Mouse (Mus musculus) limb, embryonic 11.5 days (tissue): Measurements from ENCODE around the gene Abca3. TPM values are rescaled to one million over a fixed set of nuclear protein-coding genes. Genes with fewer than 3 reads are reported as not detected.
"Not testable (repeated sequence)": the region's sequence is repeated elsewhere in the genome, so short reads cannot be mapped to it uniquely, and the experiment has no call there.

Experiments
- ATAC-seq: fragments of 200-750 bp; cut with Nextera tagmentation; 2 replicates; pipeline ENCODE4 v1.8.0; 2017; ENCODE audit warnings: low read depth; ENCODE audit not compliant: insufficient number of reproducible peaks, low FRiP score, low TSS enrichment
- DNase-seq: peaks from one replicate; pipeline ENCODE4 v3.0.0-alpha.2; 2015; ENCODE audit warnings: low spot score
- H3K27ac ChIP-seq: fragments of 300-500 bp; sonication (generic); replicated peaks from 2 replicates; pipeline ENCODE4 v1.5.1; 2014; ENCODE audit warnings: low read depth, mild to moderate bottlenecking, low read length
- H3K27me3 ChIP-seq: fragments of 300-500 bp; sonication (generic); 2 replicates; pipeline ENCODE4 v1.6.1; 2014; ENCODE audit warnings: mild to moderate bottlenecking, low read length, mixed read lengths; ENCODE audit not compliant: control insufficient read depth, insufficient read depth
- H3K36me3 ChIP-seq: fragments of 300-500 bp; sonication (generic); 2 replicates; pipeline ENCODE4 v1.6.1; 2014; ENCODE audit warnings: mild to moderate bottlenecking, low read length, moderate library complexity, mixed read lengths; ENCODE audit not compliant: control insufficient read depth, insufficient read depth
- H3K4me1 ChIP-seq: fragments of 300-500 bp; sonication (generic); 2 replicates; pipeline ENCODE4 v1.6.1; 2014; ENCODE audit warnings: low read length, mixed read lengths; ENCODE audit not compliant: control insufficient read depth, insufficient read depth
- H3K4me2 ChIP-seq: fragments of 300-500 bp; sonication (generic); 2 replicates; pipeline ENCODE4 v1.6.1; 2014; ENCODE audit warnings: low read depth, mild to moderate bottlenecking, moderate library complexity; ENCODE audit not compliant: severe bottlenecking
- H3K4me3 ChIP-seq: fragments of 300-500 bp; sonication (generic); 2 replicates; pipeline ENCODE4 v1.5.1; 2014; ENCODE audit warnings: low read depth, low read length
- H3K9ac ChIP-seq: fragments of 300-500 bp; sonication (generic); 2 replicates; pipeline ENCODE4 v1.6.1; 2014; ENCODE audit warnings: mild to moderate bottlenecking, low read length
- H3K9me3 ChIP-seq: fragments of 300-500 bp; sonication (generic); 2 replicates; pipeline ENCODE4 v1.6.1; 2016; ENCODE audit warnings: low read length; ENCODE audit not compliant: control insufficient read depth
- WGBS: fragments of 180-500 bp; shearing (Covaris S2); extraction: QIAGEN DNeasy Blood & Tissue Kit; methylation state at CpG from one replicate; pipeline ENCODE4 v1.1.7; 2014; 5-methylcytosine and 5-hydroxymethylcytosine counted together
- microRNA-seq: library from miRNA; unstranded; fragments of <30 nt; microRNA quantifications from one replicate; pipeline ENCODE4, GENCODE M21; 2016
- polyA plus RNA-seq: library from polyadenylated mRNA; unstranded; fragments of >200 nt; fragmentation: Nextera tagmentation; extraction: Ambion mirVana; gene quantifications from 2 replicates; pipeline ENCODE4 v1.2.1, GENCODE M21; 2014

Gene Abca3
- polyA plus RNA-seq, 1 experiment from 2014 or later, result 3.0 TPM

DNA sequence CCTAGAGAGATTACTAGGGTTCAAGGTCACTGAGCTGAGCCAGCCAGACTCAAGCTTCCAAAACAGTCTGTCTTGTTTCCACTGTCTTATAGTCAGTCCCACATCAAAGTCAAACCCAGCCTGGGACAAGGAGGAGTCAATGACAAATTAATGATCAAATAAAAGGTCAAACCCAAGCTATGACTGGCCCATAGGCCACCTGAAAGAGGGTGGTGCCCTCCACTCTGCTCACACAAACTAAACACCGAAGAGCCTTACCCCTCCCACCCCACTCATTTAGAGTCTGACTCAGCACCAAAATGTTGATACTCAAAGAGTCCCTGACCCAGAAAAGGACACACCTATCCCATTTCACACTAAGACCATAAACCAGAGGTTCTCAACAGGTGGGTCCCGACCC is 101.6 kb downstream of the Abca3 start:
- Histone ChIP-seq H3K4me1 (no peaks in the 10 kb centered on the region; the same call in 1 of the 2 replicates), H3K4me3 (no peak overlapping the region), H3K36me3 (peaks cover 8% of the 10 kb centered on the region; the same call in 1 of the 2 replicates), H3K9me3 (no peaks in the 10 kb centered on the region), H3K9ac (no peak overlapping the region), H3K27ac (no peak overlapping the region), H3K27me3 (no peaks in the 10 kb centered on the region), H3K4me2 (no peak overlapping the region)
- ATAC-seq (no peak), DNase-seq (no peak)
- WGBS, result 86% methylated on average over 2 of the region's 2 CpGs

DNA sequence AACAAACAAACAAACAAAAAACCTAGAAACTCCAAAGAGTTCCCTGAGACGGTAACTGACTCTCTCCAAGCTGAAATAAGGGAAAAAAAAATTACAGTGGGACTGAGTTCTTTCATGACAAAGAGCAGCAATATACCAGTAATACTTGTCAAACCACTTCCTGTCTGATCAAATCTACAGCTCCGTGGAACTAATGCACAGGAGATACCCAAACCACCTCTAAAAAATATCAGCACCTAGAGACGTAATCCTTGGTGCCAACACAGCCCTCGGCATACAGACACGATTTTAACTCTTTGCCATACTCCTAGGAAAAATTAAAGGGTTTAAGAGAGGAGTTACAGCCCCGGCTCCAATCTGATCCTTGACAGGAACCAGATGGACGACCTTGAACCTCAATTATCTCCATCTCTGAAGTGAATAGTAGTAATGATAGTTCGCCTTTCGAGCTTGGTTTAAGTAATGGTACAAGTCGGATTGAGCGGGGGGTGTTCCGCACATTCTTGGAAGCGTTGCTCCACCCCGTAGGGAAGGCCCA is 102.5 kb downstream of the Abca3 start:
- peak overlapping the region; percentile 87 for H3K9ac ChIP-seq
- ATAC-seq, result no peak
- H3K36me3 ChIP-seq, result peaks cover 4% of the 10 kb centered on the region; the same call in 1 of the 2 replicates
- H3K9me3 ChIP-seq, result no peaks in the 10 kb centered on the region
- peak overlapping the region; percentile 83 for H3K4me3 ChIP-seq
- peak overlapping the region; percentile 90 for H3K27ac ChIP-seq
- no peaks in the 10 kb centered on the region; the same call in 1 of the 2 replicates for H3K4me1 ChIP-seq
- WGBS, result 7% methylated on average over 14 of the region's 14 CpGs
- H3K27me3 ChIP-seq, result no peaks in the 10 kb centered on the region
- peak overlapping the region; percentile 81 for H3K4me2 ChIP-seq
- no peak for DNase-seq

DNA sequence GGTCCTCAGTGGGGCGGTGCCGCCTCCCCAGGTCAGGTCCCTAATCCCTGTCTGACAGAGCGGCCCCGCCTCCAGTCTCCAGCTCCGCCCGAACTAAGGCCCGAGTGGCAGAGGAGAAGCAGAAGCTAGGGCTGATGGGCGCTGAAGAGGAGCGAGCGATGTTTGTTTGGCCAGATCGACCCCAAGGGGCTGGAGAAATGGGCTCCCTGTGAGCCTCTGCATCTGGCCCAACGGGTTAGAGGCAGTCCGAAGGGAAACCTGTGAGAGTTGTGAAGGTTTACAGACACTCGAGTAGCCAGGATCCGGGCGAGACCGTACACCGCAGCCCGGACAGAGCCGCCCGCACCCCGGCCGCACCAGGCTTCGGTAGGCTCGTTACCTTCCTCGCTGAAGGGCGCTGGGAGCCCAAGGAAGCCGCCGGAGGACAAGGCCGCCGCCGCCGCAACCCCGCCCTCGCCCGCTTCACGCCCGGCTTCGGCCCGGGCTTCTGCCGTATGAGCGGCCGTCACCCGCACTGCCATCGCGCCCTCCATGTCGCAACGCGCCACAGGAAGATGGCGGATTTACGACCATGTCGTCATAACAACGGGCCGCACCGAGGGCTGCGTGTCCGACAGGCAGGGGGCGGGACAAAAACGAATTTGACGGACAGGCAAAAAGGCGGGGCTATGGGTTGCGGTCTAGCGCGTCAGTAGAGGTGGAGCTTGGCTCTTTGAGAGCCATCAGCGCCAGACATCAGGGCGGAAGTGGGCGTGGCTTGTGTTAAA is 103.2 kb downstream of the Abca3 start:
- peak; percentile 92 for ATAC-seq
- Histone ChIP-seq H3K27me3 (no peaks in the 10 kb centered on the region), H3K27ac (peak overlapping the region; percentile 90), H3K9ac (peak overlapping the region; percentile 87), H3K9me3 (no peaks in the 10 kb centered on the region), H3K36me3 (no peaks in the 10 kb centered on the region; the same call in 1 of the 2 replicates), H3K4me2 (peak overlapping the region; percentile 81), H3K4me3 (peak overlapping the region; percentile 83), H3K4me1 (no peaks in the 10 kb centered on the region; the same call in 1 of the 2 replicates)
- WGBS, result under 1% methylated on average over 66 of the region's 67 CpGs
- DNase-seq, result peak; percentile 100

DNA sequence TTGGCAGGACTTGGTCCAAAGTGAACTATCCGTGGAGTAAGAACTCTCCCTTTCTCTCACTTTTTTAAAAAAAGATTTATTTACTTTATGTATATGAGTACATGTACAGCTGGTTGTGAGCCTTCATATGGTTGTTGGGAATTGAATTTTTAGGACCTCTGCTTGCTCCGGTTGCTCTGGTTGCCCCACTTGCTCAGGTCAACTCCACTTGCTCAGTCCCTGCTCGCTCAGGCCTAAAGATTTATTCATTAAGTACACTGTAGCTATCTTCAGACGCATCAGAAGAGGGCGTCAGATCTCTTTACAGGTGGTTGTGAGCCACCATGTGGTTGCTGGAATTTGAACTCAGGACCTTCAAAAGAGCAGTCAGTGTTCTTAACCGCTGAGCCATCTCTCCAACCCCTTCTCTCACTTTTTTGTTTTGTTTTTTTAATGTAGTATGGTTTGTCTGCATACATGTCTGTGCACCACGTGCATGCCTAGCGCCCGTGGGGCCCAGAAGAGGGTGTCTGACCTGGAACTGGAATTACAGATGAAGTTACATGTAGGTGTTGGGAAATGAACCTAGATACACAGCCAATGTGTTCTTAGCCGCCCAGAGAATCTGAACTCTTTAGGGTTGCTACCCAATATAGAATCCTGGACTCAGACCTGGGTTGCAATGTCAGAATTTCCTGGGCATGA is 103.9 kb downstream of the Abca3 start:
- not testable (repeated sequence) for ATAC-seq, H3K27ac ChIP-seq
- 57% methylated on average over 10 of the region's 10 CpGs for WGBS

More for the DNA sequence above, 103.9 kb downstream of the Abca3 start:
- H3K4me2 ChIP-seq, DNase-seq, H3K36me3 ChIP-seq, H3K9me3 ChIP-seq, H3K4me1 ChIP-seq, H3K27me3 ChIP-seq, H3K9ac ChIP-seq: not testable (repeated sequence)
- peak overlapping the region; percentile 83; the same call in 1 of the 2 replicates for H3K4me3 ChIP-seq

Small RNA genes lying within 50 kb of the gene (microRNA-seq; reads per million reads assigned to microRNA genes)
- gene Gm24427, result not detected

Other genes with a start within 250 kb of the Abca3 start
- 35.5 and 36.5 TPM in 2 replicates for gene Pdpk1, start 201.0 kb upstream of the Abca3 start, polyA plus RNA-seq
- 32.6 and 37.8 TPM in 2 replicates for gene Amdhd2, start 188.2 kb upstream of the Abca3 start, polyA plus RNA-seq
- gene Atp6v0c, start 182.2 kb upstream of the Abca3 start, polyA plus RNA-seq, result 391 and 434 TPM in 2 replicates
- 5.0 and 5.2 TPM in 2 replicates for gene Tbc1d24, start 146.4 kb upstream of the Abca3 start, polyA plus RNA-seq
- gene Ntn3, start 142.4 kb upstream of the Abca3 start, polyA plus RNA-seq, result 9.2 and 9.5 TPM in 2 replicates
- 21.9 and 23.4 TPM in 2 replicates for gene Tedc2, start 131.1 kb upstream of the Abca3 start, polyA plus RNA-seq
- gene Ccnf, start 100.5 kb upstream of the Abca3 start, polyA plus RNA-seq, result 103 and 108 TPM in 2 replicates
- not detected in 2 replicates for gene Abca17, start 882 bp upstream of the Abca3 start, polyA plus RNA-seq
- 409 and 410 TPM in 2 replicates for gene Rnps1, start 62.6 kb downstream of the Abca3 start, polyA plus RNA-seq
- gene Eci1, start 74.7 kb downstream of the Abca3 start, polyA plus RNA-seq, result 90.0 and 91.7 TPM in 2 replicates
- 1.7 and 2.4 TPM in 2 replicates for gene Dnase1l2, start 91.2 kb downstream of the Abca3 start, polyA plus RNA-seq
- 23.9 and 26.3 TPM in 2 replicates for gene E4f1, start 118.4 kb downstream of the Abca3 start, polyA plus RNA-seq
- gene Pgp, start 118.4 kb downstream of the Abca3 start, polyA plus RNA-seq, result 64.1 and 67.3 TPM in 2 replicates
- 0.21 and 0.51 TPM in 2 replicates for gene Bricd5, start 121.9 kb downstream of the Abca3 start, polyA plus RNA-seq
- 30.3 and 36.2 TPM in 2 replicates for gene Mlst8, start 127.1 kb downstream of the Abca3 start, polyA plus RNA-seq
- gene Caskin1, start 136.7 kb downstream of the Abca3 start, polyA plus RNA-seq, result 2.3 and 2.5 TPM in 2 replicates
- gene Traf7, start 176.0 kb downstream of the Abca3 start, polyA plus RNA-seq, result 89.3 and 102 TPM in 2 replicates
- 1.8 and 3.1 TPM in 2 replicates for gene Rab26, start 182.3 kb downstream of the Abca3 start, polyA plus RNA-seq
- 20.8 and 22.5 TPM in 2 replicates for gene Pkd1, start 197.9 kb downstream of the Abca3 start, polyA plus RNA-seq